Mouse (Mus musculus) inflammation-experienced regulatory T-cells, adult 16 weeks (primary cell): Measurements from ENCODE around the gene Defb22. TPM values are rescaled to one million over a fixed set of nuclear protein-coding genes. Genes with fewer than 3 reads are reported as not detected.

Experiments used
- polyA plus RNA-seq: library from polyadenylated mRNA; unstranded; fragments of 100-300 nt; shearing (Covaris generic); gene quantifications from one replicate; pipeline ENCODE4 v1.2.1, GENCODE M21; 2017

Defb22 gene
- polyA plus RNA-seq: not detected

DNA sequence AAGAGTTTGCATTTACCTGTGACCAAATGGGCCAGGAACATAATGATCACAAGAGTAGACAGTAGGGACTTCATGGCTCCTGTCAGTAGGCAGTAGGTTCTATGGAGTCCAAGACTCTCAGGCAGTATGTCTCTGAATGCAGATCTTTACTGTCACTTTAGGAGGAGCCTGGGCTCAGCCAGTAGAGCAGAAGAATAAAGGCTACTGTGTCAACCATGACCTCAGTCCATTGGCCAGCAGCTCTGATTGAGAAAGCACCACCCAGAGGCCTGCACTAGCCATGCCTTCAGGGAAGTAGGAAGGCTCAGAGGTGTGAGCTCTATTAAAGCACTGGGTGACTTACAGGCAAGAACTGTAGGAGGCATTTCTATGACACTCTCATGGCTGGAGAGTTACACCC, at the start of gene Defb22:
Defb22 (minus strand) TSS at position 101 of the 400 bp plus-strand sequence.

GRCm38 (mm10) chr2:152517981-152518380, 28.0 kb upstream of the Defb22 start, which contains the start of gene Defb28:
Gene Defb28 (plus strand): TSS chr2:152518255.

GRCm38 (mm10) chr2:152511592-152511991, 21.7 kb upstream of the Defb22 start, which contains the start of gene Defb26:
Gene Defb26 (minus strand): TSS chr2:152511692.

GRCm38 (mm10) chr2:152476763-152477162, 13.2 kb downstream of the Defb22 start, which contains the start of gene Defb20:
Gene Defb20 (plus strand): TSS chr2:152477063.

GRCm38 (mm10) chr2:152464570-152465150, 25.3 kb downstream of the Defb22 start, which contains the start of gene Defb23:
Gene Defb23 (minus strand): TSS chr2:152464620.

Other genes with a start within 250 kb of the Defb22 start
- 50.9 TPM for gene Tbc1d20, start 196.3 kb downstream of the Defb22 start, polyA plus RNA-seq
- 400 TPM for gene Rbck1, start 157.5 kb downstream of the Defb22 start, polyA plus RNA-seq
- 4.5 TPM for gene Trib3, start 146.1 kb downstream of the Defb22 start, polyA plus RNA-seq
- not detected for gene Nrsn2, start 113.5 kb downstream of the Defb22 start, polyA plus RNA-seq
- gene Sox12, start 92.1 kb downstream of the Defb22 start, polyA plus RNA-seq: 0.11 TPM
- gene Zcchc3, start 75.1 kb downstream of the Defb22 start, polyA plus RNA-seq: 1.7 TPM
- gene 6820408C15Rik, start 74.6 kb downstream of the Defb22 start, polyA plus RNA-seq: not detected
- gene Defb23, start 25.5 kb downstream of the Defb22 start, polyA plus RNA-seq: not detected
- not detected for gene Defb20, start 13.1 kb downstream of the Defb22 start, polyA plus RNA-seq
- gene Defb26, start 21.6 kb upstream of the Defb22 start, polyA plus RNA-seq: not detected
- not detected for gene Defb28, start 28.1 kb upstream of the Defb22 start, polyA plus RNA-seq
- gene Defb29, start 50.0 kb upstream of the Defb22 start, polyA plus RNA-seq: not detected
- gene Gm17416, start 79.2 kb upstream of the Defb22 start, polyA plus RNA-seq: not detected
- not detected for gene Defb21, start 82.6 kb upstream of the Defb22 start, polyA plus RNA-seq
- gene Defb19, start 90.2 kb upstream of the Defb22 start, polyA plus RNA-seq: not detected
- gene Defb45, start 109.3 kb upstream of the Defb22 start, polyA plus RNA-seq: not detected
- not detected for gene Defb36, start 114.2 kb upstream of the Defb22 start, polyA plus RNA-seq
- not detected for gene Defb25, start 132.9 kb upstream of the Defb22 start, polyA plus RNA-seq
- gene Rem1, start 136.8 kb upstream of the Defb22 start, polyA plus RNA-seq: not detected
- 69.2 TPM for gene H13, start 179.3 kb upstream of the Defb22 start, polyA plus RNA-seq
- 3.0 TPM for gene Mcts2, start 196.9 kb upstream of the Defb22 start, polyA plus RNA-seq
- gene Id1, start 246.1 kb upstream of the Defb22 start, polyA plus RNA-seq: not detected